Mouse (Mus musculus) lung, adult 2 months (tissue): Measurements from ENCODE around the gene Txndc2.

ENCODE experiments used
- CTCF ChIP-seq: fragments of 200-500 bp; IDR thresholded peaks from 2 replicates; pipeline ENCODE4 v1.5.1; 2011; ENCODE audit warnings: mild to moderate bottlenecking, low read length, control low read depth; ENCODE audit not compliant: insufficient read depth
- POLR2A ChIP-seq: fragments of 200-500 bp; IDR thresholded peaks from 2 replicates; pipeline ENCODE4 v1.6.1; 2011; ENCODE audit warnings: low read depth, mild to moderate bottlenecking, control low read depth, low read length, borderline replicate concordance; ENCODE audit errors: extremely low read depth

DNA sequence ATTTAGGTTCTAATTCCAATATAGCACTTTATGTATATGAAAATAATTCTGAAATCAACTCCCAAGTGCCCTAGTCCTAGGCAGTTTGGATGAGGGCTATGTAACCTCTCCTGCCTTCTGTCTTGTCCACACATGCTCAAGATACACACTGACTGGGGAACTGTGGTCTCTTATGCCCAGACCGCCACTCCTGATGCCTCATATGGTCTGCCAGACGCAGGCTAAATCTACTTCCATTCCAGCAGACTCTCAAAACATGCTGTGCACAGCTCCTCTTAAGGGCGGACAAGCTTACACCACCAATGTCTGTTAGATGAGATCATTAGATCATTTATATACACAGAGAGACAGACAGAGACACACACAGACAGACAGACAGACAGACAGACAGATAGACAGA lies 41.3 kb upstream of the Txndc2 start:
- TF ChIP-seq POLR2A (no peak), CTCF (no peak)
